Mouse (Mus musculus) bone marrow, adult 2 months (tissue): ENCODE data around the gene Folr2. TPM values are rescaled to one million over a fixed set of nuclear protein-coding genes. Genes with fewer than 3 reads are reported as not detected.

Experiments
- H3K27ac ChIP-seq: fragments of 200-500 bp; 2 replicates; pipeline ENCODE4 v1.5.1; 2012; ENCODE audit warnings: low read depth, mild to moderate bottlenecking, control low read depth, inconsistent platforms, low read length; ENCODE audit not compliant: control insufficient read depth, poor library complexity, insufficient read depth
- H3K4me1 ChIP-seq: fragments of 200-500 bp; 2 replicates; pipeline ENCODE4 v1.6.1; 2011; ENCODE audit warnings: low read length; ENCODE audit not compliant: control insufficient read depth, insufficient read depth
- H3K4me3 ChIP-seq: fragments of 200-500 bp; replicated peaks from 2 replicates; pipeline ENCODE3; 2011; ENCODE audit warnings: mild to moderate bottlenecking, low read depth, low read length, control low read depth; ENCODE audit not compliant: control insufficient read depth
- CTCF ChIP-seq: fragments of 200-500 bp; IDR thresholded peaks from 2 replicates; pipeline ENCODE4 v1.5.1; 2011; ENCODE audit warnings: low read length, control low read depth; ENCODE audit not compliant: control insufficient read depth, insufficient read depth
- POLR2A ChIP-seq: fragments of 200-500 bp; IDR thresholded peaks from 2 replicates; pipeline ENCODE4 v1.6.1; 2011; ENCODE audit warnings: low read depth, mild to moderate bottlenecking, control low read depth, low read length, borderline replicate concordance; ENCODE audit not compliant: control insufficient read depth
- whole genome bisulfite sequencing: fragments of 180-500 bp; shearing (Covaris S2); methylation state at CpG from one replicate; pipeline ENCODE4 v1.1.7; 2018; 5-methylcytosine and 5-hydroxymethylcytosine counted together
- polyA plus RNA-seq: library from polyadenylated mRNA; stranded (reverse); fragments of >200 nt; gene quantifications from 2 replicates; pipeline ENCODE4 v1.2.4, GENCODE M21; 2011; ENCODE audit warnings: low replicate concordance; ENCODE audit not compliant: missing spikeins, insufficient read depth, insufficient read length

The Folr2 gene
- polyA plus RNA-seq, 1 experiment = 3.3 TPM

DNA sequence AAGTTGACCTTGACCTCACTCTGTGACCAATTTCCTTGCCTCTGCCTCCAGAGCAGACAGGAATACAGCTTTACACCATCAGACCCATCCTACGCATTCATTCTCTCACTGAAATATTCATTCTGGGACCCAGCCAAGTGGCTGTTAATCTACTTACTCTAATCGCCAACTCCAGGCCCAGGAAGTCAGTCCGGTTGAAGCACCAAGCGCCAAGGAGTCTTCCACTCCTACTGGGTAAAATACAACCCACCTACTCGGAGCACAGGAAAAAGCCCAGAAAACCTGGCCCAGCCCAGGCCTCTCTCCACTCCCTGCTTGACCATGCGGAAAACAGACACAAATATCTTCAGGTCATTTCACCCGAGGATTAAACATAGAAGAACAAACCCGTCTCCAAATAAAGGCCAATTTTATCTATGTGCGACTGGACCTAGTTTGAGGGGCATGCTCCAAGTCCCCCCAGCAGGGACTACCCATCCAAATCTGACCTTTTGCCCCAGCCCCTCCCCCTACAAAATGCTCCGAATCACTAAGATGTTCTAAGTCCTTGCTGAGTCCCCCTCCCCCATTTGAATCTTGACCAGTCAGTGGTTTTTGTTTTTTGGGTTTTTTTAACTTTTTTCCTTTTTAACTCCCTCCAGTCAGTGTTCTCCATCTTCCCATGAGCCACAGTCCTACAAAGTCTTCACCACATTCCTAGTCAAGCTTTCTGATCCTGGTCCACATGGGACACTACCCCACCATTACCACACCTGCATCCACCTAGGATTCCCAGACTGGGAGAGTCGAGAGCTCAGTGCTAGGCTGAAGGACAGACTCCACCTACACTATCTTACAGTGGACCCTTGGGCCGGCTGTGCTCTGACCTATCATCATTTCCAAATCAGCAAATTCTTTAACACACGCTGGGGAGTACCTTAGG is 11.5 kb upstream of the Folr2 start:
- TF ChIP-seq POLR2A (no peak), CTCF (no peak)
- Histone ChIP-seq H3K27ac (no peak overlapping the region), H3K4me3 (no peak overlapping the region), H3K4me1 (no peaks in the 10 kb centered on the region; the same call in 1 of the 2 replicates)
- WGBS = 70% methylated on average over 13 of the region's 13 CpGs

DNA sequence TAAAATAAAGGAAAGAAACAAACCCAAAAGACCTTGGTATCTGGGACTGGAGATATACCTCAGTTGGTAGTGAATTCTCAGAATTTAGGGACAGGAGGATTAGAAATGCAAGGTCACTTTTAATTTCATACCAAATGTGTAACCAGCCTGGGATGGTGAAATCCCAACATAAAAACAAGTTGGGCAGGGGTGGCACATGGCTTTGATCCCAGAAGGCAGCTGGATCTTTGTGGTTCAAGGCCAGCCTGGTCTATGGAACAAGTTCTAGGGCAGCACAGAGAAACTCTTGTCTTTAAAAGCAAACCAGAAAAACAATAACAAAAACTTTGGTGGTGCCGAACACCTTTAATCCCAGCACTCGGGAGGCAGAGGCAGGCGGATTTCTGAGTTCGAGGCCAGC is 10.5 kb upstream of the Folr2 start:
- WGBS = 90% methylated on average over 4 of the region's 4 CpGs
- TF ChIP-seq CTCF = no peak
- TF ChIP-seq POLR2A = no peak
- H3K4me3 ChIP-seq = no peak overlapping the region
- H3K27ac ChIP-seq = no peak overlapping the region
- H3K4me1 ChIP-seq = no peaks in the 10 kb centered on the region

DNA sequence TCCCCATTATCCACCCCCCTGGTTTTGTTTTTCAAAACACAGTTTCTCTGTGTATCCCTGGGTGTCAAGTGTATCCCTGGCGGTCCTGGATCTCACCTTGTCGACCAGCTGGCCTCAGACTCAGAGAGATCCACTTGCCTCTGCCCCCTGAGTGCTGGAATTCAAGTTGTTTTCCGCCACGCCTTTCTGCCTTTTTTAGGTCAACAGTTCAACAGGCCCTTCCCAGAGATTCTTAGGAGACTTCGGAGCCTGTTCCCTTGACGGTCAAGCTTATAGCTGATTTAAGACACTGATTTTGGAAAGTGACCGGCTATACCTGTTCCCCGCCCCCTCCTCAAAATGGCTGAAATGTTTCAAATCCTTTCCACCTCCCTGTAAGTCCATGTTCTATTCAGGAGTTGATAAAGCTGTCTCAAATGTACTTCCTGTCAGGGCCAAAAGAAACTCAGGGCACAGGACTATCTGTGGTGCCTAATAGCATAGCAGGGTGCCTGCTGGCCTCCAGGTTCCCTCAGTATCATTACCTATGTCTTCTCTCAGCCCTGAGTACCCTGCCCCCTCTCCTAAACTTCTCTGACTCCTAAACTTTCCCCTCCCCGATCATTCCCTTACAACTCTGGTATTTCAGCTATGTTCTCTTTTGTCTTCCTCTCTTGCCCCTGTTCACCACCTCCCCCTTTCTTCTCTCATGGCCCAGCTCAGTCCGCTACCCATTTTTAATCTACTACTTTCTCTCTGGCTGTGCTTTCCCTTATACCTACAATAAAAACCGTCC is 9.7 kb upstream of the Folr2 start:
- Histone ChIP-seq H3K4me1 (no peaks in the 10 kb centered on the region), H3K4me3 (no peak overlapping the region), H3K27ac (no peak overlapping the region)
- no peak for TF ChIP-seq POLR2A
- no peak for TF ChIP-seq CTCF
- 86% methylated on average over 11 of the region's 11 CpGs for WGBS

DNA sequence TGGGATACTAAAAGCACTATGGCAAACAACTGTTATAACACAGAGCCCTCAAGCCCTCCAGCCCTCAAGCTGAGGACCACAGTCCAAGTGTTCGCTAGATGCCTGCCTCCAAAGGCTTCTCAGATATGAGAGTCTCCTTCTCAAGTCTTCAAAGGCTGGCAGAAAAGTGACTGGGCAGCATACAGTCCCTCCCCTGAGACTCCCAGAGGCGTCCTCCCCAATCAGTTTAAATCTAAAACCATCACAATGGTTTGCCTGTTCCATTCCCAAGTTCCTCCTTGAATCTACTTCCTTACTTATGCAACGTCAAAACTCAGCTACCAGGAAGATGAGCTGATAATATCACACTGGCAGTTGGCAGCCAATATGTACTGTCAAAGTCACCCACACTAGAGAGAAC is 6.4 kb upstream of the Folr2 start, which contains the start of gene Anapc15:
Anapc15 (plus strand) TSS at position 301 of the 400 bp plus-strand sequence.
- 33% methylated on average over 3 of the region's 3 CpGs for WGBS
- TF ChIP-seq CTCF = no peak
- TF ChIP-seq POLR2A = no peak
- H3K27ac ChIP-seq = no peak within 1 kb of the TSS
- no peak within 1 kb of the TSS for H3K4me3 ChIP-seq
- no peaks in the 10 kb centered on the region for H3K4me1 ChIP-seq

DNA sequence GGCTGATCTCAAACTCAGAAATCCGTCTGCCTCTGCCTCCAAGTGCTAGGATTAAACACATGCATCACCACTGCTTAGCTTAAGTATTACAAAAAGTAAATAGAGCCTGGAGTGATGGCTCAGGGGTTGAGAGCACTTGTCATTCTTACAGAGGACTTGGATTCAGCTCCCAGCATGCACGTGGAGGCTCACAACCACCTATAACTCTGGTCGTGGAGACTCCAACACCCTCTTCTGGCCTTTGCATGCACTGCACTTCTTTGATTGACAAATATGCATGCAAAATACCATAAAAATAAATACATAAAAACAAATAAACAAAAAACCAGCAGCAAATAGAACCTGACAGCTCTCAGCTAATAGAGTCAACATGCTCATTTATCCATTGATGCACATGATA is 5.3 kb upstream of the Folr2 start:
- no peak overlapping the region for H3K27ac ChIP-seq
- WGBS = 73% methylated on average over 3 of the region's 3 CpGs
- no peak overlapping the region for H3K4me3 ChIP-seq
- no peaks in the 10 kb centered on the region for H3K4me1 ChIP-seq
- TF ChIP-seq CTCF = no peak
- no peak for TF ChIP-seq POLR2A

DNA sequence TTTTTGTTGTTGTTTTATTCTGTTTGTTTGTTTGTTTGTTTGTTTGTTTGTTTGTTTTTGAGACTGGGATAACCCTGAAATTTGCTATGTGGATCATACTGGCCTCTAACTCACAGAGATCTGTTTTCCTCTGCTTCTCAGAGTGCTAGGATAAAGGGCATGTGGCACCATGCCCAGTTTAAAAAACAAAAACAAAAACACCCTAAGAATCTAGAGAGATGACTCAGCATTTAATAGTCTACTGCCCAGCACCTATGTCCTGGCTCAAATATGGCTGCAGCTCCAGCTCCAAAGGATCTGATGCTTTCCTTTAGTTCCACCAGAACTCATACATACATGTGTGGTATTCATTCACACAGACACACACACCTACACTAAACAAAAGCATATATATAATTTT is 4.0 kb upstream of the Folr2 start:
- no peaks in the 10 kb centered on the region for H3K4me1 ChIP-seq
- no peak for TF ChIP-seq CTCF
- no peak for TF ChIP-seq POLR2A
- no peak overlapping the region for H3K27ac ChIP-seq
- no peak overlapping the region for H3K4me3 ChIP-seq

DNA sequence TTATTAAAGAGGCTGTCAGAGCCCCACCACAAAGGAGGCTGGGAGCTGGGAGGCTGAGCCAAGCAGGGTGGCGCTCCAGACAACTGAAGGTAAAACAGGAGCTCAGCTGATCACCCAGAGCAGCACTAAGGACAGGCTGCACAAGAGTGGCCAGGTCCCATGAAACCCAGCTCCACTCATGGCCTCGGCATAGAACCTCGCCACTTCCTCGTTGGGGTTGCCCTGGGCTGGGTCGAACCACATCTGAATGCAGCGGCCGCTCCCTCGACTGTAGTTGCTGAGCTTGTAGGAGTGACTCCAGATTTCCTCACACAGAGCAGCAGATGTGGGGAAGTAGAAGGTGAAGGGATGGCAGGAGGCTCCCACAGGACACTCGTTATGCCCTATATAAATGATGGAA is 1.4 kb upstream of the Folr2 start:
- H3K4me1 ChIP-seq = no peaks in the 10 kb centered on the region
- no peak for TF ChIP-seq CTCF
- TF ChIP-seq POLR2A = no peak
- H3K27ac ChIP-seq = no peak overlapping the region
- no peak overlapping the region for H3K4me3 ChIP-seq
- WGBS = 38% methylated on average over 9 of the region's 9 CpGs

DNA sequence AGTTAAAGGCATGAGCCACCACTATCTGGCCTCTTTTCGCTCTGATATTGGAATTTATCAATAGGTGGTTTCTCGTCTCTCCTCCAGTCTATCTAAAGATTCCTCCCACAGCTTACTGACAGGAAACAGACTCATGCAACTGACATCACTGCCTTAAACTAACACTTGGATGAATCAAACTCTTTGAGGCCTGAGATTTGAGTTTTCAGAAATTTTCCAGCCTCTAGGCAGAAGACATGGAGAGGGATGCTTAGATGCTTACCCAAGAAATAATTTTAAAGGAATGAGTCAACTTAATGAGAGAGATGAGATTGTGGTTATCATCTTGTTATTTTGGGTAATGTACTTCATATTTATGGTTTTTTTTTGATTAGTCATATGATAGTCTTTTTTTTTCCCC is 3.2 kb downstream of the Folr2 start:
- peaks cover under 1% of the 10 kb centered on the region for H3K4me1 ChIP-seq
- 53% methylated on average over 2 of the region's 2 CpGs for WGBS
- H3K4me3 ChIP-seq = no peak overlapping the region
- TF ChIP-seq POLR2A (no peak), CTCF (no peak)
- no peak overlapping the region for H3K27ac ChIP-seq
